Mouse (Mus musculus) embryonic fibroblast, embryonic 13.5 days (primary cell): ENCODE data around the gene Krt80. TPM values are rescaled to one million over a fixed set of nuclear protein-coding genes. Genes with fewer than 3 reads are reported as not detected.
A peak's percentile ranks its signal among the peaks of the same experiment; 100 is the strongest.

Experiments used
- H3K27ac ChIP-seq: 2 replicates; pipeline ENCODE4 v1.5.1; 2012; ENCODE audit warnings: low read length, control low read depth, inconsistent platforms; ENCODE audit not compliant: insufficient read depth
- H3K4me1 ChIP-seq: 2 replicates; pipeline ENCODE4 v1.6.1; 2011; ENCODE audit warnings: low read length; ENCODE audit not compliant: control insufficient read depth, insufficient read depth
- H3K4me3 ChIP-seq: 2 replicates; pipeline ENCODE4 v1.5.1; 2011; ENCODE audit warnings: mild to moderate bottlenecking, control low read depth, low read length; ENCODE audit not compliant: insufficient read depth
- CTCF ChIP-seq: IDR thresholded peaks from 2 replicates; pipeline ENCODE4 v1.5.1; 2011; ENCODE audit warnings: mild to moderate bottlenecking, control low read depth, low read length, moderate library complexity, borderline replicate concordance; ENCODE audit not compliant: insufficient read depth
- POLR2A ChIP-seq: IDR thresholded peaks from 2 replicates; pipeline ENCODE4 v1.6.1; 2011; ENCODE audit warnings: low read depth, mild to moderate bottlenecking, control low read depth, low read length, moderate library complexity
- polyA plus RNA-seq: library from polyadenylated mRNA; stranded (reverse); fragments of >200 nt; gene quantifications from 2 replicates; pipeline ENCODE4 v1.2.4, GENCODE M21; 2011; ENCODE audit warnings: low read depth; ENCODE audit not compliant: missing spikeins, insufficient read length

The Krt80 gene
- polyA plus RNA-seq, 1 experiment = 2.2 TPM

DNA sequence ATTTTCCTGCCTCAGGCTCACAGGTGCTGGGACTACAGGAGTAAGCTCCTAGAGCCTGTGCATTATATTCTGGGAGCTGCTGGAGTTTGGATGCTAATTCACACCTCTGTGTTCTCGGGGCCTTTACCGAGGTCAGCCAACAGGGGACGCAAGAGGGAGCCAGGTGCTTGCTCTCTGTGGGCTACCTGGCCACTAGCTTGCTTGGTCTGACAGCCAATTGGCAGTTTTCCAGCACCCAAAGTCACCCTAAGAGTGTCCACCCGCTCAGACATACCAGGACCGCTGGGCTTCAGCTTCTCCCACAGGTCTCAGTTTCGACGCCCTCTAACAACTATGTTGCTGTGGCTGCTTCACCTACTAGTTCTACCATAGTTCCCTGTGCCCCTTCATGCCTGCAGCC lies 24.9 kb upstream of the Krt80 start:
- Histone ChIP-seq H3K4me3 (no peak overlapping the region), H3K4me1 (0 out of 2 replicates have a peak, but pooled peaks cover 3% of the 10 kb centered on the region), H3K27ac (no peak overlapping the region)
- no peak for TF ChIP-seq POLR2A

- peak overlapping the region; percentile 27 for H3K27ac ChIP-seq
- peaks cover 11% of the 10 kb centered on the region for H3K4me1 ChIP-seq
- no peak overlapping the region for H3K4me3 ChIP-seq
- no peak for TF ChIP-seq CTCF
- no peak for TF ChIP-seq POLR2A
Observed at GRCm38 (mm10) chr15:101392251-101392650, 22.3 kb upstream of the Krt80 start.

DNA sequence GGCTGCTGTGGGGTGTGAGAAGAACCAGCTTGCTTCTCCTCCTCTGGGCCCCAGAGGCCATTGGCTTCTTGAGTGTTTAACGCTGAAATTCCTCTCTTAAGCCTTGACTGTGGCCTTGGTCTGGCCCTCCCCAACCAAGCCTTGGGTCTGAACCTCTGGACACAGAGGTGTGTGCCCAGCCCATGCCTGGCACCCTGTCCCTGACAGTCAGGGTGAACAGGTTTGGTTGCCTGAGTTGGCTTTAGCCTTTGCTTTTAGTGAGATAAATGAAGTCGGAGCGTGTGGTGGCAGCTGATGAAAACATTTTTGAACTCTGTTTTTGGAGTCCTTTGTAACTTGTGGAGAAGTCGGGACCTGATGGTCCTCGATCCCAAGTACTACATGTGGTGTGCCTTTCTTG lies 20.2 kb upstream of the Krt80 start:
- TF ChIP-seq CTCF (no peak), POLR2A (no peak)
- Histone ChIP-seq H3K4me1 (peaks cover 8% of the 10 kb centered on the region), H3K4me3 (no peak overlapping the region), H3K27ac (no peak overlapping the region)

DNA sequence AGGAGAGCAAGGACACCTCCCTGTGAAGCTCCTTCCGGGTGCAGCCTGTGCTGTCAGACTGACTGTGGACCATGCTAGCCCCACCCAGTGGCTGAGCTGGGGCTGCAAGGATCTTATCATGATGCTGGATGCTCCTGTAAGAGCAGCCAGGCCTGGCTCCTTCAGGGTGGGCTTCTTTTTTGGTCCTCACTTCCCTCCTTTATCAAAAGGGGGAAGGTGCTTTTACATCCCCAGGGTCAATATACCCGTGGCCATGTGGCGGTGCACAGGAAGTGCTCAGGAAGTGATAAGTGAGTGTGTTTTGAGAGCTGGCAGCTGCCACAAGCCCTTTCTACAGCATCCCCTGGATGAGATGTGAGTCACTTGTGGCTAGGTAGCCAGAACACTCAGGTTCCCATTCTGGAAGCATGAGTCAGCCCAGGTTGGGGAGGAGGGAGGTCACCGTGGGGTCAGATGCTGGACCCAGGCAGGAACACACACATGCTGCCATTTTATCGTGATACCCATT lies 18.1 kb upstream of the Krt80 start:
- Histone ChIP-seq H3K27ac (no peak overlapping the region), H3K4me3 (no peak overlapping the region), H3K4me1 (peaks cover 8% of the 10 kb centered on the region)
- TF ChIP-seq POLR2A (no peak), CTCF (peak; percentile 51; the same call in 1 of the 2 replicates)

DNA sequence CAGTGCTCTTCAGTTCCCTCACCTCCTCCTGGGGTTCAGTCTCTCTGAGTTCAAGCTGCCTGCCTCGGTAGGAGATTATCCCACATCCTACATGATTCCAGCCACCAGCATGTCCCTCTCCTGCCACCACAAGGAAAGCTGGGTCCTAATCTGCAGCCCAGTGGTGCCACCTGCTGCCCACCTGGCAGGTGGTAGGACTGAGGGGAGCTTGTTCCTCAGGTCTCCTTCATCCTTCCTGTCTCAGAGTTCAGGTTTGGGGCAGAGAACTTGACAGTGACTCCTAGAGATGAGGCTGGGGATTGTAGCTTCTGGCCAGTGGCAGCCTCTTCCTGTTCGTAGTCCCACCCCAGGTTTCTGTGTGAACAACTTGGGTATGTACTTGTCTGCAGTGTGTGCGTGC lies 17.2 kb upstream of the Krt80 start:
- Histone ChIP-seq H3K27ac (no peak overlapping the region), H3K4me3 (no peak overlapping the region), H3K4me1 (peaks cover 8% of the 10 kb centered on the region)
- TF ChIP-seq POLR2A = no peak
- TF ChIP-seq CTCF = peak; percentile 57; the same call in 1 of the 2 replicates

- Histone ChIP-seq H3K27ac (no peak overlapping the region), H3K4me1 (peaks cover 13% of the 10 kb centered on the region), H3K4me3 (no peak overlapping the region)
- TF ChIP-seq POLR2A (no peak), CTCF (no peak)
Observed at GRCm38 (mm10) chr15:101385064-101385463, 15.1 kb upstream of the Krt80 start.

DNA sequence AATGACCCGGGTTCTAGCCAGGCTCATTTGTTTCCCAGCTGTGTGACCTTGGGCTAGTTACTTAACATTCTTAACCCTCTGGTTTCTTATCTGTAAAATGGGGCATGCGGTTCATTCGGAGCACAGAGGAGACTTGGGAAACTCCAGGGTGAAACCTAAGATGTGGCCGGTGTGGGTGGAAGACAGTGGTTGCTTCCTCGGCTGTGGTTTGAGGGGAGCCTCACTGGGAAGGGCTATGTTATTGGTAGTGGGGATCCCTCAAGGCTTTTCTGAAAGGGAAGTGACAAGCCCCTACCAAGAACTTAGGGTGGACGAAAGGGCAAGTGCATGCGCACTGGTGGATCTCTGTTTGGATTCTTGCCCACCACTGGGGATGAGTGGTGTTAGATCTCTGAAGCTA lies 14.6 kb upstream of the Krt80 start:
- H3K4me1 ChIP-seq = peaks cover 13% of the 10 kb centered on the region
- H3K27ac ChIP-seq = no peak overlapping the region
- TF ChIP-seq CTCF (no peak), POLR2A (no peak)
- no peak overlapping the region for H3K4me3 ChIP-seq

DNA sequence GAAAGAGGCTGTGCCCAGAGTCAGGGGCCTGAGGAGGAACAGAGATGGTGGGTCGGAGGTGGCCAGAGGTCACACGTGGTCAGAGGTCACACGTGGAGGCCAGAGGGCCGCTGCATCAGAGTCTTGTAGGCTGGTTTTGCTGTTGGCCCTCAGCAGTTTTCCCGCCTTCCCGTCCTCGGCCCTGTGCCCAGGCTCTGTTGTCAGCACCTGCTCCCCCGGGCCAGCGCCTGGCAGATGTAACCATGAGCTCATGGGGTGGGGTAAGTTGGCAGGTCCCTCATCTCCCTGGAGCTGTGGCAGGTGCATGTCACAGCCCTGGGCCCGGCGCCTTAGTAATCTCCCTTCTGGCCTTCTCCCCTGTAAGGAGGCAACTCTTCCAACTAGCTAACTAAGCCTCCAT lies 12.8 kb upstream of the Krt80 start:
- no peak for TF ChIP-seq POLR2A
- no peak for TF ChIP-seq CTCF
- Histone ChIP-seq H3K27ac (no peak overlapping the region), H3K4me1 (peaks cover 8% of the 10 kb centered on the region; the same call in 1 of the 2 replicates), H3K4me3 (no peak overlapping the region)

DNA sequence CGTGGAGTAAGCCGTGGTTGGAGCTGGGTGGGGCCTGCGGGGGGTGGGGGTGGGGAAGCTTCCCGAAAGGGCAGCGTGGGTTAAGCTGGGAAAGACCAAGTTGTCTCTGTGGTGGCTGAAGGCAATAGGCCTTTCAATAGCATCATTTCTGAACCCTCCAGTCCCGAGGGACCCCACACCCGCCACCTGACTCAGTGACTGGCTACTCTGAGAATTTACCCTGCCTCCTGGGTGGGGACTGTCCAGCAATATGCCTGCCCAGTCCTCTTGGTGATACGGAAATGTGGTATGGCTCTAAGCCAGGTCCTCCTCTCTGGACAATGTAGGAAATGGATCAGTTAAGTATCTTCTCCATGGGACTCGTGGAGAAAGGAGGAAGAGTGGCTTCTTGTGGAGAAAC lies 11.8 kb upstream of the Krt80 start:
- no peak for TF ChIP-seq POLR2A
- TF ChIP-seq CTCF = no peak

DNA sequence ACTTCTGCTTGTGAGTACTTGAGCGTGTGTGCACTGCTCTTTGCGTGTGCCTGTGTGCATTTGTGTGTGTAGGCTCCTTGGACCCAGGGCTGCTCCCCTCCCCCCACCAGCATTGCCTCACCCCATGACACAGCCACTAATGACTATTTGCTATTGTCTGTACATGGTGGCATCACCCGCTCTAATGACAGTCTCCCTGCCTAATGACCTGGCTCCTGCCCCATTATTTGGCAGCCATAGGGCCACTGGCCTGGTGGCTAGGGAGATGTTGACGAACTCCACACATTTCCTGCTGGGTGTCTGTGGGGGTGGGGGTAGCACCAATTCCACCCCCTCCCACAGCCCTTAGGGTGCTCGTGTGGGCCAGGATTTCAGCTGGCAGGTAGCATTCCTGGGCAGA lies 8.7 kb upstream of the Krt80 start:
- Histone ChIP-seq H3K27ac (no peak overlapping the region), H3K4me1 (peaks cover 4% of the 10 kb centered on the region; the same call in 1 of the 2 replicates), H3K4me3 (no peak overlapping the region)
- TF ChIP-seq POLR2A (no peak), CTCF (no peak)

More for the DNA sequence above, 11.8 kb upstream of the Krt80 start:
- H3K4me3 ChIP-seq = no peak overlapping the region
- no peak overlapping the region for H3K27ac ChIP-seq
- H3K4me1 ChIP-seq = peaks cover 4% of the 10 kb centered on the region; the same call in 1 of the 2 replicates

- H3K27ac ChIP-seq = no peak overlapping the region
Observed at GRCm38 (mm10) chr15:101376776-101377061, 6.8 kb upstream of the Krt80 start.

More at GRCm38 (mm10) chr15:101376776-101377061, 6.8 kb upstream of the Krt80 start:
- no peak for TF ChIP-seq POLR2A
- TF ChIP-seq CTCF = no peak
- H3K4me3 ChIP-seq = no peak overlapping the region
- peaks cover 6% of the 10 kb centered on the region for H3K4me1 ChIP-seq
